Mouse (Mus musculus): ENCODE results near the gene Mgat5.

Mgat5 gene

DNA sequence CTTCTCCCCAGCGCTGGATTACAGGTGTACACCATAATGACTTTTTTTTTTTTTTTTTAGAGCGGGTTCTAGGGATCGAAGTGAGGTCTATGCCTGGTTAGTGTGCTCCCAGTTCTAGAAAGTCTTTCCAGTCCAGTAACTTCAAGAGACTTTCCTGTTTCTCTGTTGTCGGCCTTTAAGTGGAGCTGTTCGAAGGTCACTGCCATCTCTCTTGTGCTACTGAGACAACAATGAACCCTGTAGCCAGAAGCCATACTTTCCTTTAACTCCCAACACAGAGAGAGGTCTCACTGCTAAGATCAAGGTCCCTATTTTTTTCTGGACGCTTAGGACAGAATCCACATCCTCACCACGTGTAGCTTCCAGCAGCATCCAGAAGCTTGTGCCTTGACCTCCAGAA lies 13.4 kb downstream of the Mgat5 start:
- DNase-seq (ENCODE audit: low spot score): no peak

DNA sequence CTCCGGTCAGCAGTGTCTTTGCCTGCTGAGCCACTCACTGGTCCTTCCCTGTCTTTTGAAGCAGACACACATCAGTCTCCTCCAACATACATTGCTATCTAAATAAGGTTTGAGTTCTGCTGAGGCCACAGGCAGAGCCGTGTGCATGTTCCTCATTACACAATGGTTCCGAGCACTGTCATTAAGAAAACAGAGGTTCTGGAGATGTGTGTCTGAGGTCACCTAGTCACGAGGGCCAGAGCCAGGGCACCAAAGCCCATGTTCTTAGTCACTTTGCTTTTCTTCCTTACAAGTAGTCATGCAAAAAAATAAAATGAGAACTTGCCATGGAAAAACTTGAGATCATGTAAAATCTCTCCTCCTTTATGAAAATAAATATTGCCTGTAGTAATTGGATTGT lies 14.3 kb downstream of the Mgat5 start:
- DNase-seq (ENCODE audit: low spot score): no peak

DNA sequence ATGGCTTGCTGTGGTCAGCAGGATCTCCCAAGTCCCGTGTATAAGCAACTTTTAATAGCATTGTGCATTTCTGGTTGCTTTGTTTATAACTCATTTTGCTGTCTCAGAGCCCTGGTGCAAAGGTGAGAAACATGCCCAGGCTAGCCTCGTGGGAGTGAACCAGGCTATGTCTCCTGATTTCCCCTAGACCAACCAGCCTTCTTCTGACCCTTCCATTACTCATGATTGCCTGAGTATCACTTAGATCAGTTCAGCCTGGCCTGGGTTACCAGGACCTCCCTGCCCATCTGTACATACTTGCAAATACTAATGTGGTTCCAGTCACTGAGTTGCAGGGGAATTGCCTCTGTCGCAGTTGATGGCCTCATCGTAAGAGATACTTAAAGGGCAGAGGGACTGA lies 14.8 kb downstream of the Mgat5 start:
- DNase-seq (ENCODE audit: low spot score): no peak

GRCm38 (mm10) chr1:127221998-127222736 lies 17.4 kb downstream of the Mgat5 start:
- no peak for DNase-seq (ENCODE audit: low spot score)

GRCm38 (mm10) chr1:127225060-127225459 lies 20.2 kb downstream of the Mgat5 start:
- DNase-seq (ENCODE audit: low spot score): no peak

DNA sequence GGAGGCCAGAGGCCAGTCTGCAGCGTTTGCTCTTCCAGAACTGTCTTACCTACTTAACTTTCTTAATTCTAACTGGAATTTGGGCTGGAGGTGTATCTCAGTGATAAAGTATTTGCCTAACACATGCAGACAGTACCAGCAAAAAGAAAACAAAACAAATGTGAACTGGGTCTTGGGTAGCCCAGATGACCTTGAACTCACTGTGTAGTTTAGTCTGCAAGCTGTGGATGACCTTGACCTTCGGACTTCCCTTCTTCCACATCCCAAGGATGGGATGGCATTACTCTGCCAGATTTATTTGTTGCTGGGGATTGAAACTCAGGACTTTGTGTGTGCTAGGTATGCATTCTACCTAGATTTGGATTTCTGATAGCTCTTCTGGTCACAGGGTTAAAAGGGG lies 24.2 kb downstream of the Mgat5 start:
- DNase-seq (ENCODE audit: low spot score): no peak

DNA sequence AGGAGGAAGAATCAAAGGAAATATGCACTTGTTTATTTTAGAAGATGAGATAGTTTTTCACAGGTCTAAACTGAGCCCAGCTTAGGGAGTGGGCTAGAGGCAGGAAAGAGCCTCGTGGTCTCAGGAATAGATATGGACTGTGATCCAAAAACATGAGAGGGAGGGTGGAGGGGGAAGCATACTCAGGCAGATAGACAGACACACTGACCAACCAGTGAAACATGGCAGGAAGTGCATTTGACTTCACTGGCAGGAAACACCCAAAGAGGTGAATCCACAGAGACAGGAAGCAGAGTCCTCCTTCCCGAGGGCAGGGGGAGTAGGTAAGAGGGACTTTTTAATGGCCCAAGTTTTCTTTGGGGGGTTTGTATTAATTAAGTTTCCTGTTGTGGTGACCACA lies 25.7 kb downstream of the Mgat5 start:
- DNase-seq (ENCODE audit: low spot score): no peak

- DNase-seq (ENCODE audit: low spot score): no peak
Observed at GRCm38 (mm10) chr1:127233191-127233651, 28.4 kb downstream of the Mgat5 start.

GRCm38 (mm10) chr1:127235157-127235556 lies 30.3 kb downstream of the Mgat5 start:
- no peak for DNase-seq (ENCODE audit: low spot score)

- DNase-seq (ENCODE audit: low spot score): no peak
Observed at GRCm38 (mm10) chr1:127236396-127236795, 31.6 kb downstream of the Mgat5 start.

DNA sequence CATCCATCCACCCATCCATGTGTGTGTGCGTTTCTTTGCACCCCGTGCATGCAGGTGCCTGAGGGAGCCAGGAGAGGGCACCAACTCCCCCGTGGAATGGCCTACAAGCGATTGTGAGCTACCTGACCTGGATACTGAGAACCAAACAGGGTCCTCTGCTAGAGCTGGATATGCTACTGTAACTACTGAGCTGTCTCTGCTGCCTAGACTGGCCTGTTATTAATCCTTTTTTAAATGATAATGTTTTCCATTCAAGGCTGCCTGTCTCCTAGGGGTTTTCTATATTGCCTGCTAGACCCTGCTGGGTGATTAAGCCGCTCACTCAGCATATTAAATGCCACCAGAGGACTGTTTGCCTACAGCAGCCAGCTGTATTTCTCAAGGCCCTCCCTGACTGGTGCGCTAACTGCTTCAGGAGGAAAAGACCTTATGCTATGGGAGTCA lies 34.1 kb downstream of the Mgat5 start:
- DNase-seq (ENCODE audit: low spot score): no peak

DNA sequence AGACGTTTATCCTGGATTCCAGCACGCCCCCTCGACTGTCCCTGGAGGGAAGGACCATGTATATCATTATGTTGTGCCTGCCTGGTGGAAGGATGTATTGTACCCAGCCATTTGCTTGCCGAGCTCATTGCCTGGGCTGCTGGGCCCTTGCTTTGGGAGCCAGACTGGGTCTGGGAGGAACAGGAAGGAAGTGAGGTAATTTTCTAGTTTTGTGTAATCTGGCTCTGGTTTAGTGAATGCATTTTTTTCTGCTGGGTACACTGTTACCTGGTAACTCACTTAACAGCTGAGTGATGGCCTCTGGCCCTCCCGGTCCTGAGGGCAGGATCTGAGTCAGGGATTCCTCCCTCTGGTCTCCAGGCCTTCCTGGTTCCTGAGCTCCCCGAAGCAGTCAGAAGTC lies 35.1 kb downstream of the Mgat5 start:
- DNase-seq (ENCODE audit: low spot score): peak; percentile 42

GRCm38 (mm10) chr1:127242151-127242887 lies 37.5 kb downstream of the Mgat5 start:
- DNase-seq (ENCODE audit: low spot score): no peak

DNA sequence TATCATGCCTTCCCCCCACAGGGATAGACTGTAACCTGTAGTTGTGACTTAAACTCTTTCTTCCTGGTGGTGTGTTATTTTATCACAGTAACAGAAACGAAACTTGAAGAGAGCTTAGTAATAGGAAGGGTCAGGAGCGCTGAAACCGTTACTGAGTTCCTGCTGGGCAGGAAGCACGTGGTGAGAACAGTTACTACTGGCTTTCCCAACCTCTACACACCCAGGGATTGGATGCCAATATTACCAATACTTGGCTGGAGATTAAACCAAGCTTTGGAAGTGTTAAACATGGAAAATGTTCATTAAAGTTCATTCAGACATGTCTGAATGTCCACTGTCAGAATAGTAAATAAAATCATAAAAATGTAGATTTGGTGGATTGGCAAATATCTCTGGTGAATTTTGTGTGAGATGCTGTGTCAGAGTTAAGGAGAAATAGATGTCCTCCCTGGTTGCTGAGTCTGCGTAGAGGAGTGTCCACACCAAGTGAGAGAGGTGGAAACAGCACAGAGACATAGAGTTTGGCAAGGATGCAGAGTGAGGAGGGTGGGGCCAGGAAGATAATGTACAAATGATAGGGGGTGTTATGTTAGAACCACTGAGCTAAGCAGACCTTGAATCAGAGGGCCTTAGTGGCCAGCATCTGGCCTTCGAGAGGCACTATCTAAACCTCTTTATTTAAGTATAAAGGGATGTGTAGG lies 38.2 kb downstream of the Mgat5 start:
- no peak for DNase-seq (ENCODE audit: low spot score)

DNA sequence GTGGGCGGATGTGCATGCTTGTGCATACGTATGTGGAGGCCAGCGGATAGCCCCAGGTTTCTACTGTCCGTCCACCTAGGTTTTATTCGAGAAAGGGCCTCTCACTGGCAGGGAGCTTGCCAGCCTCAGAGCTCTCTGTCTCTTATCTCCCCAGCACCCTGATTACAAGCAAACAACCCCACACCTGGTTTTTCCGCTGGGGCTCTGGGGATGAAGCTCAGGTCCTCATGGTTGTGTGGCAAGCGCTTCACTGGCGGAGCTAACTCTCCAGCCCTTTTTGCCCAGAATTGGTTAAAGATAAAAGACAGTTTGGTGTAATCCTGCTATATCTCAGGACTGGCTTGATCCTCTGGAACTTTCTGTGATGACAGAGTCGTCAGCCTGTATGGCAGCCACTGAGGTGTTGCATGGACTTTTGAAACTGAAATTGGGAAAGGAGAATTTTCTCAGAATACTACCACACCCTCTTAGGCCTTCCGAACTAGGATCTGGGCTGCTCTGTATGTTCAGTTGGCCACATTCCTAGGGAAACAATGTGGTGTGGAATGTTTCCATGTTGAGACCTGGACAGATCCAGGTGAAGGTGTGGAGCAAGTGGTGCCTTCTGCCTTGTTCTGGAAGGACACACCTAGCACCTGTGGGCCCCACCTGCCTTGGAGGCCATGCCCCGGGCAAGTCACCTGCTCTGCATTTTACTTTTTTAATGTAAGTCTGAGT lies 39.4 kb downstream of the Mgat5 start:
- no peak for DNase-seq (ENCODE audit: low spot score)

- DNase-seq (ENCODE audit: low spot score): no peak
Observed at GRCm38 (mm10) chr1:127246158-127246557, 41.3 kb downstream of the Mgat5 start.

DNA sequence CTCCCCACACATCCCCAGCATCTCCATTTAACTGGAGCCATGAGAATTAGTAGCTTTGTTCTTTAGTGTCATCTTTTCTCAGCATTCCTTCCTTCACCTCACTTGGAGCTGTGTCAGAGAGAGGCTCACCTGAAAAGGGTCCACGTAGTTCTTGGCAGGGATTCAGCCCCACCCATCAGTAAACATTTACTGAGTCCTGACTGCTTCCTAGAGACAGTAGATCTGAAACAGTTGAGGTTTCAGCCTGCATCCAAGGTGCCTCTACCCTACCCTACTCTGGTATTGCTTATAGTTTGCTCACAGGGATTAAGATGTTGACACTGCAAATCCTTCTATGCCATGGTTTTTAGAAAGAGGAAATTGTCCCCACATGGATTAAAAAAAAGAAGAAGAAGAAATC lies 43.6 kb downstream of the Mgat5 start:
- DNase-seq (ENCODE audit: low spot score): no peak

DNA sequence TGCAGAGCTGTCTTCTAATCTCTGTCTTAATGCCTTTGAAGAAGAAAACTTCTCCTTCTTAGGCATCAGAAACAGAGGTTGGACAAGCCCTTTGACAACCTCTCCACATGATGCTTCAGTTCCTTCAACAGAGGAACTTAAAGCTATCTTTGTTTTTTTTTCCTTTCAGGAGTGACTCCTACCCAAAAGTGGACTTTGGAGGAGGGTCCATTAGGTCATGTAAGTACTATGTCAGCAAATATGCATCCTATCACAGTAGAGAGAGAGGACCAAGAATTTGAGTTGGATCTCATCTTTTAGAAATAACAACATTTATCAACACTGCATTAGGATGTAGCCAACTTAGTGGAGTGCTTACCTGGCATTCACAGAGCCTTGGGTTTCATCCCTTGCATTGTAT lies 44.8 kb downstream of the Mgat5 start:
- no peak for DNase-seq (ENCODE audit: low spot score)

- no peak for DNase-seq (ENCODE audit: low spot score)
Observed at GRCm38 (mm10) chr1:127250313-127250712, 45.5 kb downstream of the Mgat5 start.

DNA sequence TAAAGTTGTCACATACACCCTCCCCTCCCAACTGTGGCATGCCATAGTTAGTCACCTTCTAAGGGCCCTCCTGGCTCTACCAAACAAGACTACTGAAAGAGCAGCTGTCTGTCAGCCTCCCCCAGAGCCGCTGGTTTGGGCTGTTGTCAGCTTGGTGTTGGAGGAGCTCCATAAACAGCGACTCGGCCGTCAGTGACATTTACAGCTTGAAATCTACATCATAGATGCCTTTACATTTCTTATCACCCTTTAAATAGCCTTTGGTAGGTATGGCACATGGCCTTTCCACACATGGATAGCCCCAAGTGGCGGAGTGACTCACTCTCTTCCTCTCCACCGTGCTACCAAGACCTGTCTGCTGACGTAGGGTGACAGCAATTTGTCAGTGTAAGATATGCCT lies 46.9 kb downstream of the Mgat5 start:
- DNase-seq (ENCODE audit: low spot score): no peak

DNA sequence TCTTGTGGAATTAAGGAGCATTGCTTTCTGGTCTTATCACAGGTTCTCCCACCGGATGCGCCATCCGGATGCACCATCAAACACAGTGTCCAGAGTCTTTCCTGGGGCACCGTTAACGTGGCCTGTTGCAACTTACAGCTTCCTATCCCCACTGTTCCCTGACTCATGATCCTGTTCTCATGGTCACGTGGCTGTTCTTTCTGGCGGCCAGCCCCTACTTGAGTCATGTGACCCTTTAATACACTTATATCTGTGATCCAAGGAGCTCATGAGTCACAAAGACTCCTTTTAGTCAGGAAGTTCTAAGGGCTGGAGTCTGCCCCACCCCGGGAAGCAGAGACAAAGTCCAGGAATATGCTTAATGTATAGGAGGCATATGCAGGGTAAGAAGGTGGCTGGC lies 52.2 kb downstream of the Mgat5 start:
- DNase-seq (ENCODE audit: low spot score): no peak

DNA sequence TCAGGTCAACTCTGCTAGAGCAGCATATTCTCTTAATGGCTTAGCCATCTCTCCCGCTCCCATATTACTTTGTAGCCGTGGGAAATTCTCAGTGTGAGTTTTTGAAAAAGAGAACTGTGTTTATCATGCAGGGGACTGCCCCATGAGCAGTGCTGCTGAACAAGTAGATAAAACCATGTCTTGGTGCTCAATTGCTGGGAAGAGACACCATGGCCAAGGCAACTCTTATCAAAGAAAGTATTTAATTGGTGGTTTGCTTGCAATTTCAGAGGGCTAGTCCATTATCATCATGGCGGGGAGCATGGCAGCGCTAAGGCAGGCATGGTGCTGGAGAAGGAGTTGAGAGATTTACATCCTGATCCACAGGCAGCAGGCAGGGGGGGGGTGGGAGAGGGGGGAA lies 54.9 kb downstream of the Mgat5 start:
- no peak for DNase-seq (ENCODE audit: low spot score)

Data from embryo, embryonic 10 days (tissue).